Mouse (Mus musculus) kidney, embryonic 15.5 days (tissue): ENCODE measurements around the gene Prrc2b. TPM values are rescaled to one million over a fixed set of nuclear protein-coding genes. Genes with fewer than 3 reads are reported as not detected.

Experiments
- ATAC-seq: fragments of 200-750 bp; cut with Nextera tagmentation; replicated peaks from 2 replicates; pipeline ENCODE4 v1.8.0; 2017; ENCODE audit warnings: moderate TSS enrichment; ENCODE audit not compliant: low FRiP score
- H3K27ac ChIP-seq: fragments of 300-500 bp; sonication (generic); 2 replicates; pipeline ENCODE4 v1.5.1; 2015; ENCODE audit warnings: mild to moderate bottlenecking, inconsistent platforms
- H3K27me3 ChIP-seq: fragments of 300-500 bp; sonication (generic); 2 replicates; pipeline ENCODE4 v1.6.1; 2015; ENCODE audit warnings: inconsistent platforms
- H3K36me3 ChIP-seq: fragments of 300-500 bp; sonication (generic); 2 replicates; pipeline ENCODE4 v1.6.1; 2015; ENCODE audit warnings: inconsistent platforms
- H3K4me1 ChIP-seq: fragments of 300-500 bp; sonication (generic); 2 replicates; pipeline ENCODE4 v1.6.1; 2015; ENCODE audit warnings: inconsistent platforms
- H3K4me2 ChIP-seq: fragments of 300-500 bp; sonication (generic); 2 replicates; pipeline ENCODE4 v1.6.1; 2015; ENCODE audit warnings: moderate library complexity, mild to moderate bottlenecking, inconsistent platforms
- H3K4me3 ChIP-seq: fragments of 300-500 bp; sonication (generic); replicated peaks from 2 replicates; pipeline ENCODE4 v1.5.1; 2015; ENCODE audit warnings: mild to moderate bottlenecking, inconsistent platforms
- H3K9ac ChIP-seq: fragments of 300-500 bp; sonication (generic); 2 replicates; pipeline ENCODE4 v1.6.1; 2015; ENCODE audit warnings: mild to moderate bottlenecking, inconsistent platforms
- H3K9me3 ChIP-seq: fragments of 300-500 bp; sonication (generic); replicated peaks from 2 replicates; pipeline ENCODE4 v1.6.1; 2016; ENCODE audit warnings: inconsistent platforms
- WGBS: fragments of 180-500 bp; shearing (Covaris S2); methylation state at CpG from one replicate; pipeline ENCODE4 v1.1.7; 2015; ENCODE audit warnings: mixed read lengths; 5-methylcytosine and 5-hydroxymethylcytosine counted together
- polyA plus RNA-seq: library from polyadenylated mRNA; unstranded; fragments of >200 nt; fragmentation: Nextera tagmentation; extraction: Ambion mirVana; gene quantifications from 2 replicates; pipeline ENCODE4 v1.2.1, GENCODE M21; 2015

Gene Prrc2b
- polyA plus RNA-seq, 1 experiment from 2014 or later: 49.2 TPM

DNA sequence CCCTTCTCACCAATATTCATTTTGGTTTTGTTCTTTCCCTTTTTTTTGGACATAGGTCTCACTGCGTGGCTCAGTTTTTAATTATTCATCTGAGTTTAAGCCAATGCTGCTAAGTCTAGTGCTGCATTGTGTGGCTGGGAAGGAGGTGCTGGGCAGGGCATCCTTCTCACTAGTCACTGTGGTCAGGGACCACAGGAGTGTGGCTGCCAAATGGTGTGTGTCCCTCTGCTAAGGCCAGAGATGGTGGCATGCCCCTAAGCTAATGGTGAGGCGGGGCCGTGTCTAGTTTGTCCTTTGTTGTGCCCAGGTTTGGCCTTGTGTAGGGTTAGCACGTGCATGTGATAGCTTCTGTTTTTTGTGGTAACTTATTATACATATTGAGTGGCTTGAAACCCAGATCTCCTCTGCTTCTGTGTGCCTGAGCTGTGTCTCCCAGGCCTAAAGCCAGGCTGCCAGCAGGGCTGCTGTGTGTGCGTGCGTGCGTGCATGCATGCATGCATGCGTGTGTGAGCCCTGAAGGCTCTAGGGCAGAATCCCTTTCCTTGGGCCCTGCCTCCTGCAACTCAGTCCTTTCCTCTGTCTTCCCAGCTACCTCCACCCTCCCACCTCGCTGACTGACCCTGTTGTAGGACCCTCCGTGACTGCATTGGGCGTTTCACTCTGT is 26.6 kb downstream of the Prrc2b start:
- no peak for ATAC-seq
- peak overlapping the region; percentile 61 for H3K27ac ChIP-seq
- WGBS: 65% methylated on average over 11 of the region's 11 CpGs
- H3K9me3 ChIP-seq: no peaks in the 10 kb centered on the region
- H3K4me1 ChIP-seq: peaks cover 80% of the 10 kb centered on the region
- peaks cover under 1% of the 10 kb centered on the region; the same call in 1 of the 2 replicates for H3K36me3 ChIP-seq
- H3K4me3 ChIP-seq: no peak overlapping the region
- no peaks in the 10 kb centered on the region for H3K27me3 ChIP-seq
- H3K4me2 ChIP-seq: no peak overlapping the region
- no peak overlapping the region for H3K9ac ChIP-seq

DNA sequence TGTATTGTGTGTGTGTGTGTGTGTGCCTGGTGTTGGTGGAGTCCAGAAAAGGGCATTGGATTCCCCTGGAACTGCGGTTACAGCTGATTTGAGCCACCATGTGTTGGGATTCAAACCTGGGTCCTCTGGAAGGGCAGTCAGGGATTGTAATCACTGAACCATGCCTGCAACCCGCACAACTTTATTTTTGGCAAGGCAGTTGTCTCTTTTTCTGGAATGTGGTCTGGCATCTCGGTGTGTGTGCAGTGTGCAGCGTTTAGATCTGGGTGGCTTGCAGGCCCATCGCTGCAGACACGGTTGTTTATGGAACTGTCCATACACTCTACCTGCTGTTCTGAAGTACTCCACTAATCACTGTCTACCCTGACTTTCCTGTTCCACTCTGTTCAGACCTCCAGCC is 28.5 kb downstream of the Prrc2b start:
- no peak overlapping the region for H3K4me2 ChIP-seq
- 57% methylated on average over 6 of the region's 6 CpGs for WGBS
- no peak overlapping the region for H3K9ac ChIP-seq
- 0 out of 2 replicates have a peak overlapping the region, but pooled peaks have one; percentile 19 for H3K27ac ChIP-seq
- no peak for ATAC-seq
- H3K9me3 ChIP-seq: no peaks in the 10 kb centered on the region
- H3K36me3 ChIP-seq: peaks cover 19% of the 10 kb centered on the region
- no peak overlapping the region for H3K4me3 ChIP-seq
- H3K27me3 ChIP-seq: no peaks in the 10 kb centered on the region
- peaks cover 69% of the 10 kb centered on the region for H3K4me1 ChIP-seq

DNA sequence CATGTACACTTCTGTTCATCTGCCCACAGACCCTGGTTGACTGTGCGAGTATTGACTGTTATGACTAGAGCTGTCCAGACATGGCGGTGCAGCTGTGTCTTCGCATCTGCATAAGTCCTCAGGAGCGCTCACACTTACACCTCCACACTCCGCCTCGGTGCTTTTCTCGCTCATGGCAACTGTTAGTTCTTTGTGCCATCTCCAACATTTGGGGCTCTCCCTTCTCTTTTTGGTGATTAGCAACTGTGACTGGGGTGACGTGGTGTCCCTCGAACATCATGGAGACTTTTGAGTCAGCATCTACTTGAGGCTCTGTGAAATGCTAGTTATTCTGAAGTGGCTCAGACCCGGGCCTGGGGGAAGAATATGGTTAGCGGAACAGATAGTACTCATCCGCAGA is 29.2 kb downstream of the Prrc2b start:
- no peak overlapping the region for H3K27ac ChIP-seq
- ATAC-seq: no peak
- no peak overlapping the region for H3K4me3 ChIP-seq
- no peak overlapping the region for H3K4me2 ChIP-seq
- H3K9ac ChIP-seq: no peak overlapping the region
- H3K4me1 ChIP-seq: peaks cover 62% of the 10 kb centered on the region
- WGBS: 94% methylated on average over 12 of the region's 12 CpGs
- H3K9me3 ChIP-seq: no peaks in the 10 kb centered on the region
- H3K36me3 ChIP-seq: peaks cover 27% of the 10 kb centered on the region
- H3K27me3 ChIP-seq: no peaks in the 10 kb centered on the region

DNA sequence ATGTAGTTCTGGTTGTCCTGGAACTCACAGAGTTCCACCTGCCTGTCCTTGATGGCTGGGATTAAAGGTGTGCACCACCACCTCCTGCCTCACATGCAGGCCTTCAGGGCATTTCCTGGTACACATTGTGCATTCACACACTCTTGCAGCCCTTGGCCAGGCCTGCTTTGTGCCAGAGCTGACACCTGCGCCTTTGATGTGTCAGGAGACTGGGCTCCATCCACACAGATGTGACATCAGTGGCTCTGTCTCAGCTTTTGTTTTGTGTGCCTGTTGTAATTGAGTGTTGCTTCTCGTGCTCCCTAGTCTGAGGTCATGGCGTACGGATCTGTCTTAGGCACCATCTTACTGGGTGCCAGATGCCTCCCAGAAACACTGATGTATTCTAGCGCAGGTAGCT is 30.5 kb downstream of the Prrc2b start:
- Histone ChIP-seq H3K9me3 (no peaks in the 10 kb centered on the region), H3K27me3 (no peaks in the 10 kb centered on the region), H3K9ac (no peak overlapping the region), H3K27ac (no peak overlapping the region), H3K4me1 (peaks cover 49% of the 10 kb centered on the region), H3K4me3 (no peak overlapping the region), H3K36me3 (peaks cover 37% of the 10 kb centered on the region), H3K4me2 (no peak overlapping the region)
- ATAC-seq: no peak
- 79% methylated on average over 5 of the region's 5 CpGs for whole genome bisulfite sequencing

DNA sequence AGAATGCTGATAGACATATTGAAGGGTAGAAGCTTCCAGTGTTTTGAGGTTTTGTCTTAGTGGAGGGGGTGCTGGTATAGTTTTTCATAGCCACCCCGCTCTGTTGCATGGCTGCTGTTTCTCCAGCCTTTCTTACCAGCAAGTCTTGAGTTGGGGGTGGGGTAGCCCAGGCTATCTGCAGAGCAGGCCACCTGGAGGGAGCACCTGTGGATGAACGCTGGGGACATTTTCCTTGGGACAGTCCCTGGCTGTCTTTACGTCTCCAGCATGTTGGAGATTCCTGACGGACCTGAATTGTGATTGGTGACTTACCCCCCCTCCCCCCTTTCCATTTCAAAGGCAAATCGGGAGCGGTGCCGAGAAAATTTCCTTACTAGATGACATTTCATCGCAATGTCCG is 31.2 kb downstream of the Prrc2b start:
- Histone ChIP-seq H3K4me1 (peaks cover 42% of the 10 kb centered on the region), H3K27me3 (no peaks in the 10 kb centered on the region), H3K4me3 (no peak overlapping the region), H3K9ac (no peak overlapping the region), H3K9me3 (no peaks in the 10 kb centered on the region), H3K4me2 (no peak overlapping the region), H3K36me3 (peaks cover 45% of the 10 kb centered on the region), H3K27ac (no peak overlapping the region)
- WGBS: 76% methylated on average over 9 of the region's 9 CpGs
- ATAC-seq: no peak

DNA sequence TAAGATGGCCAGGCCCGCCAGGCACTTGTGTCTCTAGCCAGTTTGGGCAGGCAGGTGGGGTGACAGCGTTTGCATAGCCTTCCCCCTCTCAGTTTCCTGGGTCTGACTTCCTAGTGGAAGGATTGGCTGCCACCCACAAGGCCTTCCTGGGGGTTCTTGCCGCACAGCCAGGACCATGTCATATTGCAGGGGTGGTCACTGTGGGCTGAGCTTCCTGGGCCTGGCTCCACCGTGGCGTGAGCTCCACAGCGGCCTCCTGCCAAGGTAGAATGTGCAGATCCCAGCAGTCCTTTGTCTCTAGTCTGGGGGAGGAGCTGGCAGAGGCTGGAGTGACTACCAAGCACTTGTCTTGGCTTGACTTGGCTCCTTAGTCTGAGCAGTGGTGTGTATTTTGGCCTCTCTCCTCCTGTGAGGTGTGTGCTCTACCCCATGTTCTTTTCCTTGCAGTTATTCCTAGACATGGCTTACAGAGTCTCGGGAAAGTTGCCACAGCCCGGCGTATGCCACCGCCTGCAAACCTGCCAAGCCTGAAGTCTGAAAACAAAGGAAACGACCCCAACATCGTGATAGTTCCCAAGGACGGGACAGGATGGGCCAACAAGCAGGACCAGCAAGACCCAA is 31.9 kb downstream of the Prrc2b start:
- no peak overlapping the region for H3K4me3 ChIP-seq
- no peaks in the 10 kb centered on the region for H3K27me3 ChIP-seq
- no peaks in the 10 kb centered on the region for H3K9me3 ChIP-seq
- H3K4me1 ChIP-seq: peaks cover 35% of the 10 kb centered on the region
- H3K36me3 ChIP-seq: peaks cover 51% of the 10 kb centered on the region
- ATAC-seq: no peak
- H3K9ac ChIP-seq: no peak overlapping the region
- WGBS: 73% methylated on average over 13 of the region's 13 CpGs
- no peak overlapping the region for H3K4me2 ChIP-seq
- H3K27ac ChIP-seq: no peak overlapping the region

DNA sequence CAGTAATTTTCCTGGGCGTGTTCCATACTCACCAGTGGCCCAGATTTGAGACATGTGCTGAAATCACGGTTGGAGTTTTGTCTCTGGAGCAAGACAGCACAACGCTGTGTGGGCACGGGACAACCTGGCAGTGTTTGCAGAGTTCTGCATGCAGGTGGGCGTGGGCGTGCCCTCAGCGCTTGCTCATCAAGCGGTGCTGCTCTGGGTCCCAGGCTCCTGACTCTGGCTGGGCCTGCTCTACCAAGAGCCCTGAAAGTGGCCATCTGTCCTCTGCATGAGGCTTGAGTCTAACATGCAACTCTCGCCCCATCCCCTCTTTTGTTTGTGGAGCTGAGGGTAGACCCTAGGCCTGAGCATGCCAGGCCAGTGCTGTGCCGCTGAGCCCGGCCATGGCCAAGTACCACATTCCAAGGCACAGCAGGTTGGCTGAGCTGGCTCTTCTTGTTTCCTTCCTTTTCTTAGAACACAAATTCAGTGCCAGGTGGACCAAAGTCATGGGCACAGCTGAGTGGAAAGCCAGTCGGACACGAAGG is 36.2 kb downstream of the Prrc2b start:
- no peak overlapping the region for H3K9ac ChIP-seq
- no peak for ATAC-seq
- H3K4me3 ChIP-seq: no peak overlapping the region
- 95% methylated on average over 13 of the region's 13 CpGs for WGBS
- peaks cover 90% of the 10 kb centered on the region for H3K36me3 ChIP-seq
- no peaks in the 10 kb centered on the region for H3K27me3 ChIP-seq
- H3K9me3 ChIP-seq: no peaks in the 10 kb centered on the region
- peaks cover 7% of the 10 kb centered on the region for H3K4me1 ChIP-seq
- no peak overlapping the region for H3K27ac ChIP-seq
- no peak overlapping the region for H3K4me2 ChIP-seq

DNA sequence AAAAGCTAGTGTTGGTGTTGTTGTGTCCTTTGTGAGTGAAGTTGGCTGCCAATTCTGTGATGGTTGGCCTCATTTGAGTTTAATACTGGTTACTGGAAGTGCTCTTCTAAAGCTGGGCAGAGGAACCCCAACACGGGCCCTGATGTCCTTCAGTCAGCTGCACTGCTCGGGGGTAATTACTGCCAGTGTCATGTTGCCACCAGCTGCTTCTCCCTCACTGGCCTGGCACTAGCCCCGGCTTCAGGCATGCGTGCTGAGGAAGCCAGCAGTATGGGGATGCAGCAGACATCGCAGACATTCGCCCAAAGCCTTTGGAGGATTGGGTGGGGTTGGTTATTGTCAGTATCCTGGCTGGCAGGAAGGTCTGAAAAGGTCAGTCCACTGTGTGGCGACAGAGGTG is 36.8 kb downstream of the Prrc2b start:
- Histone ChIP-seq H3K36me3 (peaks cover 94% of the 10 kb centered on the region), H3K27me3 (no peaks in the 10 kb centered on the region), H3K9ac (no peak overlapping the region), H3K27ac (no peak overlapping the region), H3K9me3 (no peaks in the 10 kb centered on the region), H3K4me3 (no peak overlapping the region), H3K4me1 (peaks cover 12% of the 10 kb centered on the region), H3K4me2 (no peak overlapping the region)
- ATAC-seq: no peak
- WGBS: 81% methylated on average over 7 of the region's 7 CpGs

DNA sequence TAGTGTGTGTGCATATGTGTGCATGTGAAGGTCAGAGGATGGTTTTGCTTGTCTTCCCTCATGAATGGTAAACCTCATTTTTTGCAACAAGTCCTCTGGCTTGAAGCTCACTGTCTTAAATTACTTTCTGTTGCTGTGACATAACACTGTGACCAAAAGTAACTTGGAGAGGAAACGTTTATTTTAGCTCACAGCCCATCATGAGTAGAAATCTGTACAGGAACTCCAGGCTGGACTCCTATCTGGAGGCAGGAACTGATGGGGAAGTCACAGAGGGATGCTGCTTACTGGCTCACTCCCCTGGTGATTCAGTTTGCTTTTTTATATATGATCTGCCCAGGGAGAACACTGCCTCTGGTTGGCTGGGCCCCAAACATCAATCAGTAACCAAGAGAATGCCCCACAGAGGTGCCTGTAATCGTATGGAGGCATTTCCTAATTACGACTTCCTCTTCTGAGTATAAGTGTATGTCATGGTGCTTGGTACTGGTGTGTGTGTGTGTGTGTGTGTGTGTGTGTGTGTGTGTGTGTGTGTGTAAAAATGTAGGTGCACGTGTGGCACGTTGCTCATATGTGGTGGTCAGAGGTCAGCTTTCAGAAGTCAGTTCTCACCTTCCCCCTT is 38.3 kb downstream of the Prrc2b start:
- no peaks in the 10 kb centered on the region for H3K27me3 ChIP-seq
- WGBS: 67% methylated on average over 5 of the region's 5 CpGs
- H3K9ac ChIP-seq: no peak overlapping the region
- H3K4me2 ChIP-seq: no peak overlapping the region
- H3K27ac ChIP-seq: no peak overlapping the region
- ATAC-seq: no peak
- no peak overlapping the region for H3K4me3 ChIP-seq
- H3K4me1 ChIP-seq: peaks cover 21% of the 10 kb centered on the region
- peaks cover 94% of the 10 kb centered on the region for H3K36me3 ChIP-seq
- no peaks in the 10 kb centered on the region for H3K9me3 ChIP-seq

DNA sequence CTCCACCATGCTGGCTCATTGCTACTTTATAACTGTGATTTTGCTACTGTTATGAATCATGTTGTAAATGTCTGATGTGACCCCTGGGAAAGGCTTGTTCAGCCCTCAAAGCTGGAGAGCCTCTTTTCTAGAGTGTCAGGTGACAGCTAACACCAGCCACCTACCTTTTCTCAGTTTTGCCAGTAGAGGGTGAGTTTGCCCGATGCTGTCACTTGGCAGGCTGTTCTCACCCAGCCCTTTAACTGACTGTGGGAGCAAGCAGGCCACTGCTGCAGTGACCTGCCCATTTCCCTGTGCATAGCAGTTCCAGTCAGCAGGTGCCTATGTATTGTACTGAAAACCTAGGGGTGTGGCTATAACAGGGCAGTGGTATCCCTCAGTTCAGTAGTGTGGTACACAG is 39.7 kb downstream of the Prrc2b start:
- H3K4me2 ChIP-seq: no peak overlapping the region
- peaks cover 95% of the 10 kb centered on the region for H3K36me3 ChIP-seq
- WGBS: 78% methylated on average over 1 of the region's 1 CpGs
- no peak for ATAC-seq
- no peaks in the 10 kb centered on the region for H3K27me3 ChIP-seq
- H3K9me3 ChIP-seq: no peaks in the 10 kb centered on the region
- H3K27ac ChIP-seq: no peak overlapping the region
- peaks cover 21% of the 10 kb centered on the region for H3K4me1 ChIP-seq
- no peak overlapping the region for H3K9ac ChIP-seq
- H3K4me3 ChIP-seq: no peak overlapping the region

DNA sequence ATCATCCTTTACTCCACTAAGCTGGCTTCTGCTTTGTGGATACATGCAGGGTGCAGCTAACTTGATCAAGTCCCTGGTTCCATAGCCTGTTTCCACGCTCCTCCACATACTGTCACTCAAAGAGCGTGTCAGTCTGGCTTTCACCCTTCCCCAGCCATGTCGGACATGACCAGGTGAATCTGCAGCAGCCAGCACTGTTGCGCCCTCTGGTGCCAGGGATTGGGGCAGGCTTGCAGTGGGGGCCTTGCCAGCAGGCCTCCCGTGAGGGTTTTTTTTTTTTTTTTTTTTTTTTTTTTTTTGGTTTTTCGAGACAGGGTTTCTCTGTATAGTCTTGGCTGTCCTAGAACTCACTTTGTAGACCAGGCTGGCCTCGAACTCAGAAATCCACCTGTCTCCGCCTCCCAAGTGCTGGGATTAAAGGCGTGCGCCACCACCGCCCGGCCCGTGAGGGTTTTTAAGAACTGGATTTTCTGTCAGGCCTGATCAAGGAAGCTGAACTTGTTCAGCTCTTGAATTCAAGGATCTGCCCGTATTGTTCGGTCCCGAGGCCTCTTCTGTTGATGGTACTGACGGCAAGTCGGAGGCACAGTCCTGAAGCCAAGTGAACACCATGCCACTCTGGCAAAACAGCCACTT is 41.1 kb downstream of the Prrc2b start:
- Histone ChIP-seq H3K4me1 (peaks cover 21% of the 10 kb centered on the region), H3K9ac (no peak overlapping the region), H3K9me3 (no peaks in the 10 kb centered on the region), H3K4me3 (no peak overlapping the region), H3K27ac (no peak overlapping the region), H3K36me3 (peaks cover 96% of the 10 kb centered on the region), H3K27me3 (no peaks in the 10 kb centered on the region), H3K4me2 (no peak overlapping the region)
- ATAC-seq: 0 out of 2 replicates have a peak, but pooled peaks have one; percentile 47
- 85% methylated on average over 17 of the region's 18 CpGs for WGBS

DNA sequence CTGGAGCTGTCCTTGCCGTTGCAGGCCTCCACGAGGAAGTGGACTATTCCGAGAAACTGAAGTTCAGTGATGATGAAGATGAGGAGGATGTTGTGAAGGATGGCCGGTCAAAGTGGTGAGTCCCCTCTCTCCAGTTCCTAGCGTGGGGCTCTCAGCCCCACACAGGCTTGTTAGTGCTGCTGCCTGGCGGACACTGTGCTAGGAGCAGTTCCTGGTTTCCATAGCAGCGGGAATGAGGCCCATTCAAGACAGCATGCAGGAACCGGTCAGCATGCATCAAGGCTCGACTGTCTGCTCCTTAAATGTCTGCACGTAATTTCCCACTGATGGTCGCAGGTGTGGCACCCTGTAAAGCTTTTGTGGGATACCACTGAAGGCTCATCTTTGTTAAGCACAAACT is 48.1 kb downstream of the Prrc2b start:
- no peak overlapping the region for H3K4me3 ChIP-seq
- H3K9ac ChIP-seq: no peak overlapping the region
- no peak for ATAC-seq
- H3K36me3 ChIP-seq: peaks cover 100% of the 10 kb centered on the region
- H3K9me3 ChIP-seq: no peaks in the 10 kb centered on the region
- WGBS: 79% methylated on average over 11 of the region's 11 CpGs
- no peaks in the 10 kb centered on the region for H3K27me3 ChIP-seq
- H3K4me1 ChIP-seq: peaks cover under 1% of the 10 kb centered on the region
- no peak overlapping the region for H3K27ac ChIP-seq
- H3K4me2 ChIP-seq: no peak overlapping the region
